Mouse (Mus musculus) embryonic facial prominence, embryonic 12.5 days (tissue): Measurements from ENCODE around the gene Gclm. TPM values are rescaled to one million over a fixed set of nuclear protein-coding genes. Genes with fewer than 3 reads are reported as not detected.
"Not testable (repeated sequence)": the region's sequence is repeated elsewhere in the genome, so short reads cannot be mapped to it uniquely, and the experiment has no call there.

Experiments
- ATAC-seq: fragments of 200-750 bp; cut with Nextera tagmentation; 2 replicates; pipeline ENCODE4 v1.8.0; 2017; ENCODE audit not compliant: insufficient number of reproducible peaks, insufficient read depth, low FRiP score, low TSS enrichment
- H3K27ac ChIP-seq: fragments of 300-500 bp; sonication (generic); 2 replicates; pipeline ENCODE4 v1.5.1; 2016; ENCODE audit warnings: mild to moderate bottlenecking
- H3K27me3 ChIP-seq: fragments of 300-500 bp; sonication (generic); 2 replicates; pipeline ENCODE4 v1.6.1; 2016; ENCODE audit warnings: mild to moderate bottlenecking, moderate library complexity
- H3K36me3 ChIP-seq: fragments of 300-500 bp; sonication (generic); 2 replicates; pipeline ENCODE4 v1.6.1; 2016; ENCODE audit warnings: mild to moderate bottlenecking
- H3K4me1 ChIP-seq: fragments of 300-500 bp; sonication (generic); 2 replicates; pipeline ENCODE4 v1.6.1; 2016
- H3K4me2 ChIP-seq: fragments of 300-500 bp; sonication (generic); replicated peaks from 2 replicates; pipeline ENCODE4 v1.6.1; 2016; ENCODE audit warnings: mild to moderate bottlenecking, moderate library complexity
- H3K4me3 ChIP-seq: fragments of 300-500 bp; sonication (generic); 2 replicates; pipeline ENCODE4 v1.5.1; 2016; ENCODE audit warnings: mild to moderate bottlenecking
- H3K9ac ChIP-seq: fragments of 300-500 bp; sonication (generic); 2 replicates; pipeline ENCODE4 v1.6.1; 2016; ENCODE audit warnings: mild to moderate bottlenecking, moderate library complexity
- H3K9me3 ChIP-seq: fragments of 300-500 bp; sonication (generic); 2 replicates; pipeline ENCODE4 v1.6.1; 2016; ENCODE audit warnings: mild to moderate bottlenecking, moderate library complexity
- WGBS: fragments of 180-500 bp; shearing (Covaris S2); methylation state at CpG from one replicate; pipeline ENCODE4 v1.1.7; 2016; 5-methylcytosine and 5-hydroxymethylcytosine counted together
- polyA plus RNA-seq: library from polyadenylated mRNA; unstranded; fragments of >200 nt; fragmentation: Nextera tagmentation; extraction: Ambion mirVana; gene quantifications from 2 replicates; pipeline ENCODE4 v1.2.1, GENCODE M21; 2016

The Gclm gene
- polyA plus RNA-seq, 1 experiment from 2014 or later: 61.5 TPM

DNA sequence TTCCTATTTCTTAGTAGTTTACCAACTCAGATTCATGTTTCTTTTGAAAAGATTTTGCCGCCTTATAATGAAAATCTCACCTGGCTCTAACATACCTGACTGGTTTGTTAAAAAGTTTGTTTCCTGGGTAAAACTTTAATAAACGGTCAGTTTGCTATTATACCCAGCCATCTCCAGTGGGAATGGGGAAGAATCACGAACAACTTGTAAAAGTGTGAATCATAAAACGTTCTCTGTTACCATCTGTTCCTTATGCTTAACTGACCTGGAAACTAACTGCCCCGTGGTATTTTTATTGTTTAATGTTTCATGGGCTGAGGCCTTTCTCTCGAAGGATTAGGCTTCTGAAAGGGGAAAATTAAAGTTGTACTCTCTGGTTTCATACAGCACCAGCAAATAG is 598 bp upstream of the Gclm start:
- WGBS: 54% methylated on average over 6 of the region's 6 CpGs
- Histone ChIP-seq H3K4me1 (peaks cover 5% of the 10 kb centered on the region), H3K27ac (no peak overlapping the region), H3K4me2 (peak overlapping the region; percentile 84), H3K9ac (0 out of 2 replicates have a peak overlapping the region, but pooled peaks have one; percentile 10), H3K4me3 (peak overlapping the region; percentile 96), H3K36me3 (no peaks in the 10 kb centered on the region), H3K27me3 (no peaks in the 10 kb centered on the region), H3K9me3 (no peaks in the 10 kb centered on the region)
- no peak for ATAC-seq

- no peaks in the 10 kb centered on the region for H3K36me3 ChIP-seq
- H3K4me2 ChIP-seq: peak overlapping the region; percentile 84
- H3K27ac ChIP-seq: peak overlapping the region; percentile 89
- peaks cover 5% of the 10 kb centered on the region for H3K4me1 ChIP-seq
- peak; percentile 44 for ATAC-seq
- under 1% methylated on average over 50 of the region's 50 CpGs for WGBS
- no peaks in the 10 kb centered on the region for H3K9me3 ChIP-seq
- no peaks in the 10 kb centered on the region for H3K27me3 ChIP-seq
- H3K9ac ChIP-seq: peak overlapping the region; percentile 75
- H3K4me3 ChIP-seq: peak overlapping the region; percentile 96
Observed at GRCm38 (mm10) chr3:122245878-122246332, 548 bp downstream of the Gclm start.

DNA sequence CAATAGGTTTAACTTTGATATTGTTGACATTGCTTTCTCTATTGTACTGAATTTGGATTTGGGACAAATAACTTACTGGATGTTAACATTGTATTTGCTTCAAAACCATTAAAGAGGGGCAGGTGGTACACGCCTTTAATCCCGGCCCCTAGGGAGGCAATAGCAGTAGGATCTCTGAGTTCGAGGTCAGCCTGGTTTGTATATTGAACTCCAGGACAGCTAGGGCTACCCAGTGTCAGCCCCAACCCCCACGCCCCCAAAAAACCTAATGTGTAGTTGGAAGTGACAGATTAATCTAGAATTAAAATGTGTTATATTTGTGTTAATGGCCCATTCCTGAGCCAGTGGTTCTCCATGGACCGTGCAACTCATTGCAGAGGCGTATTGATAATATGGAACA is 1.0 kb downstream of the Gclm start:
- Histone ChIP-seq H3K27ac (no peak overlapping the region), H3K4me3 (peak overlapping the region; percentile 96), H3K9ac (peak overlapping the region; percentile 75; the same call in 1 of the 2 replicates), H3K4me2 (peak overlapping the region; percentile 84), H3K4me1 (peaks cover 5% of the 10 kb centered on the region), H3K9me3 (no peaks in the 10 kb centered on the region), H3K36me3 (no peaks in the 10 kb centered on the region), H3K27me3 (no peaks in the 10 kb centered on the region)
- WGBS: 31% methylated on average over 6 of the region's 6 CpGs
- no peak for ATAC-seq

- Histone ChIP-seq H3K9me3 (no peaks in the 10 kb centered on the region), H3K27ac (no peak overlapping the region), H3K27me3 (no peaks in the 10 kb centered on the region), H3K36me3 (no peaks in the 10 kb centered on the region), H3K9ac (no peak overlapping the region), H3K4me3 (peak overlapping the region; percentile 96; the same call in 1 of the 2 replicates), H3K4me2 (no peak overlapping the region), H3K4me1 (peaks cover 5% of the 10 kb centered on the region)
- no peak for ATAC-seq
- 62% methylated on average over 12 of the region's 12 CpGs for WGBS
Observed at GRCm38 (mm10) chr3:122246986-122247767, 1.8 kb downstream of the Gclm start.

GRCm38 (mm10) chr3:122247768-122248100 is 2.4 kb downstream of the Gclm start:
- no peak overlapping the region for H3K27ac ChIP-seq
- H3K4me1 ChIP-seq: peaks cover 5% of the 10 kb centered on the region
- WGBS: 95% methylated on average over 2 of the region's 2 CpGs

DNA sequence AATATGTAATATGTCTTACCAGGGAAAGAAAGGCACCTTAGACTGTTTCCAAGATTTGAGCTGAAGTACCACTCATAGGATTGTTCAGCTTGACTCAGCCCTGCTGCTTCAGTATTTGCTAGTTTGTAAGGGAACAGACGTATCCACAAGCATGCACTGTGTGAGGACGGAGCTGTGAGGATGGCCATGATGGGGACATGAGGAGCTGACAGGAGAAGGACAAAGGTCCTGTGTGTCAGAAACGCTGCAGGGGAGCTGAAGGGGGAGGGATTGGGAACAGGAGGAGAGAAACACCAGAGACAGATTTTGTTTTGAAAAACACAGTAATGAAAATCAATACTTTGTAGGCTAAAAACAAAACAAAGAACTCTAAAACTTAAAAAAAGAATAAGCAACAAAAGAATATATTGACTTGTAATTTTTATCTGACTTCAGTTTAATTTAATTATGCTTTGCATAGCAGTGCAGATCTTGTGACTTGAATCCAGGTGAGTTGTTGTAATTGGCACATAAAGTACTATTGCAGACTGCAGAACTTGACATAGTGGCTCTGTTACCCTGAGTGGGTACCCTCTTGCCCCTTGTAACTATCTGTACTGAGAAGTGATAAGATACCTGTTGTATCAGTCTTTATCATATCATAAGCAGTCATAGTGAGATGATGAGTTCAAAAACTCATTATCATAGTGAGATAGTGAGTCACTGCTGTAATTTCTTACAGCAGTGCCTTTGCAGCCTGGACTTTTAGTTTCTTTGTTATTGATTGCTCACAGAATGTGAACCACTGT is 7.3 kb downstream of the Gclm start:
- Histone ChIP-seq H3K4me1 (no peaks in the 10 kb centered on the region), H3K9ac (no peak overlapping the region), H3K36me3 (no peaks in the 10 kb centered on the region), H3K4me2 (no peak overlapping the region), H3K4me3 (no peak overlapping the region), H3K9me3 (no peaks in the 10 kb centered on the region), H3K27me3 (no peaks in the 10 kb centered on the region), H3K27ac (no peak overlapping the region)
- 29% methylated on average over 3 of the region's 3 CpGs for WGBS
- no peak for ATAC-seq

More at GRCm38 (mm10) chr3:122247768-122248100, 2.4 kb downstream of the Gclm start:
- no peak for ATAC-seq
- H3K4me2 ChIP-seq: no peak overlapping the region
- H3K36me3 ChIP-seq: no peaks in the 10 kb centered on the region
- H3K9me3 ChIP-seq: no peaks in the 10 kb centered on the region
- H3K4me3 ChIP-seq: no peak overlapping the region
- H3K9ac ChIP-seq: no peak overlapping the region
- H3K27me3 ChIP-seq: no peaks in the 10 kb centered on the region

DNA sequence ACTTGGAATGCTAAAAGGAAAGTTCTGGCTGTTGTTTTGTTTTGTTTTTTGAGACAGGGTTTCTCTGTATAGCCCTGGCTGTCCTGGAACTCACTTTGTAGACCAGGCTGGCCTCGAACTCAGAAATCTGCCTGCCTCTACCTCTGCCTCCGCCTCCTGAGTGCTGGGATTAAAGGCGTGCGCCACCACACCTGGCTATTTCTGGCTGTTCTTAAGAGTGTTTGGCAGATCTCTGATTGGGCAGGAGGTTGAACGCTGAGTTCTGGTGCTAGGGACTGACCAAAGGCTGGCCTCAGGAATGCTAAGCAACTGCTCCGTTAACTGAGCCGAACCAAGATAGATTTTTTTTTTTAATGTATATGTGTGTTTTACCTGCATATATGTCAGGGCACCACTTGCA is 8.7 kb downstream of the Gclm start:
- not testable (repeated sequence) for H3K27me3 ChIP-seq, H3K4me3 ChIP-seq, H3K36me3 ChIP-seq, ATAC-seq, H3K27ac ChIP-seq, H3K9me3 ChIP-seq, H3K9ac ChIP-seq, H3K4me2 ChIP-seq, H3K4me1 ChIP-seq
- WGBS: 86% methylated on average over 7 of the region's 7 CpGs

DNA sequence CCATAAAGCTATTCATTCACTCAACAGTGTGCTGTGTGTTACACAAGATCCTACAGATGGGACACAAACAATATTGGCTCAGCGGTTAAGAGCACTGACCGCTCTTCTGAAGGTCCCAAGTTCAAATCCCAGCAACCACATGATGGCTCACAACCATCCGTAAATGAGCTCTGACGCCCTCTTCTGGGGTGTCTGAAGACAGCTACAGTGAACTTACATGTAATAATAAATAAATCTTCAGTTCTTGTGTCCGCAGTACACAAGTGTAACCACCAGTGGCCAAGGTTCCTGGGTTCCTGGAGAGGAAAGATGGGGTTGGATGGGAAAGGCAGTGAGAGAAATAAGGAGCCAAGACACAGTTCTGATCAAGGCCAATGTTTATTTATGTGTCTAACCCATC is 24.6 kb downstream of the Gclm start:
- Histone ChIP-seq H3K9ac (no peak overlapping the region), H3K27me3 (no peaks in the 10 kb centered on the region), H3K27ac (no peak overlapping the region), H3K36me3 (peaks cover 4% of the 10 kb centered on the region; the same call in 1 of the 2 replicates), H3K4me2 (no peak overlapping the region), H3K4me1 (peaks cover 2% of the 10 kb centered on the region), H3K9me3 (no peaks in the 10 kb centered on the region), H3K4me3 (no peak overlapping the region)
- 75% methylated on average over 5 of the region's 5 CpGs for WGBS
- ATAC-seq: no peak

DNA sequence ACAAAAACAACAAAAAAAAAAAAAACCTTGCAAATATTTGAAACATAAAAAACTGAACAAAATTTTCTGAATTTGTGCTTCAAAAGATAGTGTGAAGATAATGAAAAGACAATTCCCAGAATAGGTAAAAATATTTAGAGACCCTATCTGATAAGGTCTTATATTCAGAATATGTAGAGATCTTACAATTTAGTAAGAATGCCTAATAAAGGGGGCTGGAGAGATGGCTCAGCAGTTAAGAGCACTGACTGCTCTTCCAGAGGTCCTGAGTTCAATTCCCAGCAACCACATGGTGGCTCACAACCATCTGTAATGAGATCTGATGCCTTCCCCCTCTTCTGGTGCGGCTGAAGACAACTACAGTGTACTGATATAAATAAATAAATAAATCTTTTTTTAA is 27.2 kb downstream of the Gclm start:
- not testable (repeated sequence) for H3K4me2 ChIP-seq, H3K27me3 ChIP-seq, ATAC-seq, H3K4me3 ChIP-seq, H3K27ac ChIP-seq, H3K9ac ChIP-seq, H3K9me3 ChIP-seq
- Histone ChIP-seq H3K4me1 (peaks cover 22% of the 10 kb centered on the region), H3K36me3 (peaks cover 21% of the 10 kb centered on the region)
- 94% methylated on average over 1 of the region's 1 CpGs for WGBS

GRCm38 (mm10) chr3:122273407-122274240 is 28.3 kb downstream of the Gclm start:
- Histone ChIP-seq H3K9ac (no peak overlapping the region), H3K27ac (no peak overlapping the region)
- 10% methylated on average over 19 of the region's 20 CpGs for WGBS

DNA sequence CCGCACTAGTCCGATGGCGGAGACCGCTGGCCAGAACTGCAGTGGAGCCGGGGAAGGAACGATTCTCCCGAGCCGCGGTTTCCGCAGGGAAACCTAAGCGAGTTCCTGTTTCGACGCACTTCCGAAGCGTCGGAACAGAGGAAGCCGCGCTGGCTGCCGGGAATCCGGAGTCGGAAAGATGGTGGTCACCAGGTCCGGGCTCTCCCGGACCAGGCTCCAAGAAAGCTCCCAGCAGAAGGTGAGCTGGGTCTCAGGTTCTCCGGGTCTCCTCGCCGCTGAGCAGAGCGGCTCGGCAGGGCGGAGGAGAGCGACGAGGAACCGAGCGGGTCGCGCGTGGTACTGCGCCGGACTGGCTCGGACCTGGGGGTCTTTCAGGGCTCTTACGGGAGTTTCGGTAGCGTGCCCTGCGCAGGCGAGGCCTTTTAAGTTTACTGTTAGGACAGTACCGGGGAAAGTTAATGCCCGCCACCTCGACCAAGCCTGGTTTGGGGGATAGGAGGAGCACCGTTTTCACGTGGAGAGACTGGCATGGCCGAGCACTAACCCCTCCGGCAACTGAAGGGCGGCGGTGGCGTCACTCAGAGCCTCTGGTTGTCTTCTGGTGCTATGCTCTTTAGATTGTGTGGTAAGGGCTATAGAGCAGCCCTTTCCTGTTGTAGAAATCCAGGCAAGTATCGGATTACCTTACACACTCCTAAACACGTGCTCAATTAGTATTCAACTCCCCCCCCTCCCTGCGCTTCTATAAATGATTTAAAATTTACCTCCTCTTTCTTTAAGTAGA is 29.1 kb downstream of the Gclm start, which contains the start of gene Dnttip2:
TSS of gene Dnttip2 (plus strand) at position 148 of the 784 bp plus-strand sequence.
- Histone ChIP-seq H3K36me3 (peaks cover 38% of the 10 kb centered on the region), H3K9ac (peak within 1 kb of the TSS; percentile 91), H3K4me3 (peak within 1 kb of the TSS; percentile 97), H3K27me3 (no peaks in the 10 kb centered on the region), H3K4me2 (peak within 1 kb of the TSS; percentile 67), H3K27ac (peak within 1 kb of the TSS; percentile 72; the same call in 1 of the 2 replicates), H3K4me1 (peaks cover 27% of the 10 kb centered on the region), H3K9me3 (no peaks in the 10 kb centered on the region)
- ATAC-seq: peak; percentile 93
- WGBS: 1% methylated on average over 56 of the region's 57 CpGs

More at GRCm38 (mm10) chr3:122273407-122274240, 28.3 kb downstream of the Gclm start:
- Histone ChIP-seq H3K36me3 (peaks cover 30% of the 10 kb centered on the region), H3K4me2 (peak overlapping the region; percentile 24; the same call in 1 of the 2 replicates), H3K4me3 (peak overlapping the region; percentile 97), H3K9me3 (no peaks in the 10 kb centered on the region), H3K4me1 (peaks cover 27% of the 10 kb centered on the region), H3K27me3 (no peaks in the 10 kb centered on the region)
- ATAC-seq: no peak
